Mouse (Mus musculus): ENCODE measurements around the gene Ptgs1. TPM values are rescaled to one million over a fixed set of nuclear protein-coding genes. Genes with fewer than 3 reads are reported as not detected.
"Not testable (repeated sequence)": the region's sequence is repeated elsewhere in the genome, so short reads cannot be mapped to it uniquely, and the experiment has no call there.

Ptgs1 gene
- polyA plus RNA-seq (2015; fragmentation: Nextera tagmentation; extraction: Ambion mirVana), result 76.1 and 83.5 TPM in 2 replicates

GRCm38 (mm10) chr2:36230366-36230765, at the start of gene Ptgs1:
Gene Ptgs1 (plus strand): TSS chr2:36230426.
- Histone ChIP-seq H3K36me3 (ENCODE audit: control insufficient read depth, insufficient read depth, low read length) (no peaks in the 10 kb centered on the region), H3K4me2 (ENCODE audit: low read depth, low read length) (peak within 1 kb of the TSS; percentile 86), H3K27me3 (ENCODE audit: control insufficient read depth, insufficient read depth, low read depth, low read length) (no peaks in the 10 kb centered on the region), H3K9me3 (ENCODE audit: control insufficient read depth, low read length) (no peaks in the 10 kb centered on the region), H3K27ac (ENCODE audit: low read length) (peak within 1 kb of the TSS; percentile 76), H3K9ac (ENCODE audit: low read length) (peak within 1 kb of the TSS; percentile 73), H3K4me3 (ENCODE audit: low read length) (peak within 1 kb of the TSS; percentile 65), H3K4me1 (replicated peaks; ENCODE audit: control insufficient read depth, insufficient read depth, low read length) (peaks cover 25% of the 10 kb centered on the region)
- WGBS, result 1% methylated on average over 18 of the region's 18 CpGs
- peak; percentile 83 for ATAC-seq (ENCODE audit: low read depth)

GRCm38 (mm10) chr2:36181587-36182368, 48.4 kb upstream of the Ptgs1 start:
- H3K4me3 ChIP-seq (ENCODE audit: low read length); H3K4me2 ChIP-seq (ENCODE audit: low read depth, low read length); ATAC-seq (ENCODE audit: low read depth); H3K9me3 ChIP-seq (ENCODE audit: control insufficient read depth, low read length); H3K27me3 ChIP-seq (ENCODE audit: control insufficient read depth, insufficient read depth, low read depth, low read length); H3K36me3 ChIP-seq (ENCODE audit: control insufficient read depth, insufficient read depth, low read length); H3K27ac ChIP-seq (ENCODE audit: low read length); H3K9ac ChIP-seq (ENCODE audit: low read length): not testable (repeated sequence)
- H3K4me1 ChIP-seq (replicated peaks; ENCODE audit: control insufficient read depth, insufficient read depth, low read length), result peaks cover 18% of the 10 kb centered on the region; the same call in 1 of the 2 replicates
- WGBS, result 86% methylated on average over 4 of the region's 4 CpGs

- Histone ChIP-seq H3K4me1 (replicated peaks; ENCODE audit: control insufficient read depth, insufficient read depth, low read length) (peaks cover 18% of the 10 kb centered on the region; the same call in 1 of the 2 replicates), H3K27ac (ENCODE audit: low read length) (peak overlapping the region; percentile 57), H3K36me3 (ENCODE audit: control insufficient read depth, insufficient read depth, low read length) (no peaks in the 10 kb centered on the region), H3K4me3 (ENCODE audit: low read length) (no peak overlapping the region), H3K4me2 (ENCODE audit: low read depth, low read length) (no peak overlapping the region), H3K9ac (ENCODE audit: low read length) (no peak overlapping the region), H3K9me3 (ENCODE audit: control insufficient read depth, low read length) (no peaks in the 10 kb centered on the region), H3K27me3 (ENCODE audit: control insufficient read depth, insufficient read depth, low read depth, low read length) (no peaks in the 10 kb centered on the region)
- ATAC-seq (ENCODE audit: low read depth), result peak; percentile 46; the same call in 1 of the 2 replicates
- WGBS, result 45% methylated on average over 2 of the region's 2 CpGs
Observed at GRCm38 (mm10) chr2:36183278-36183677, 46.9 kb upstream of the Ptgs1 start.

GRCm38 (mm10) chr2:36184192-36184591, 46.0 kb upstream of the Ptgs1 start:
- Histone ChIP-seq H3K4me2 (ENCODE audit: low read depth, low read length) (no peak overlapping the region), H3K36me3 (ENCODE audit: control insufficient read depth, insufficient read depth, low read length) (no peaks in the 10 kb centered on the region), H3K4me1 (replicated peaks; ENCODE audit: control insufficient read depth, insufficient read depth, low read length) (peaks cover 18% of the 10 kb centered on the region; the same call in 1 of the 2 replicates), H3K9ac (ENCODE audit: low read length) (no peak overlapping the region), H3K27ac (ENCODE audit: low read length) (peak overlapping the region; percentile 86; the same call in 1 of the 2 replicates), H3K27me3 (ENCODE audit: control insufficient read depth, insufficient read depth, low read depth, low read length) (no peaks in the 10 kb centered on the region), H3K9me3 (ENCODE audit: control insufficient read depth, low read length) (no peaks in the 10 kb centered on the region), H3K4me3 (ENCODE audit: low read length) (no peak overlapping the region)
- no peak for ATAC-seq (ENCODE audit: low read depth)
- 79% methylated on average over 2 of the region's 2 CpGs for WGBS

- Histone ChIP-seq H3K9ac (ENCODE audit: low read length) (no peak overlapping the region), H3K4me1 (replicated peaks; ENCODE audit: control insufficient read depth, insufficient read depth, low read length) (peaks cover 18% of the 10 kb centered on the region; the same call in 1 of the 2 replicates), H3K27ac (ENCODE audit: low read length) (peak overlapping the region; percentile 86), H3K27me3 (ENCODE audit: control insufficient read depth, insufficient read depth, low read depth, low read length) (no peaks in the 10 kb centered on the region), H3K9me3 (ENCODE audit: control insufficient read depth, low read length) (no peaks in the 10 kb centered on the region), H3K36me3 (ENCODE audit: control insufficient read depth, insufficient read depth, low read length) (no peaks in the 10 kb centered on the region), H3K4me3 (ENCODE audit: low read length) (no peak overlapping the region), H3K4me2 (ENCODE audit: low read depth, low read length) (no peak overlapping the region)
- 52% methylated on average over 6 of the region's 6 CpGs for WGBS
- peak; percentile 92 for ATAC-seq (ENCODE audit: low read depth)
Observed at GRCm38 (mm10) chr2:36184876-36185275, 45.4 kb upstream of the Ptgs1 start.

- not testable (repeated sequence) for ATAC-seq (ENCODE audit: low read depth); H3K36me3 ChIP-seq (ENCODE audit: control insufficient read depth, insufficient read depth, low read length); H3K4me2 ChIP-seq (ENCODE audit: low read depth, low read length); H3K27me3 ChIP-seq (ENCODE audit: control insufficient read depth, insufficient read depth, low read depth, low read length); H3K9ac ChIP-seq (ENCODE audit: low read length); H3K27ac ChIP-seq (ENCODE audit: low read length); H3K4me3 ChIP-seq (ENCODE audit: low read length); H3K9me3 ChIP-seq (ENCODE audit: control insufficient read depth, low read length)
- peaks cover 19% of the 10 kb centered on the region for H3K4me1 ChIP-seq (replicated peaks; ENCODE audit: control insufficient read depth, insufficient read depth, low read length)
- WGBS, result 76% methylated on average over 6 of the region's 6 CpGs
Observed at GRCm38 (mm10) chr2:36189200-36189599, 41.0 kb upstream of the Ptgs1 start.

GRCm38 (mm10) chr2:36191098-36191941, 38.9 kb upstream of the Ptgs1 start:
- 0 out of 2 replicates have a peak overlapping the region, but pooled peaks have one; percentile 34 for H3K9ac ChIP-seq (ENCODE audit: low read length)
- H3K27ac ChIP-seq (ENCODE audit: low read length), result peak overlapping the region; percentile 67
- no peaks in the 10 kb centered on the region for H3K36me3 ChIP-seq (ENCODE audit: control insufficient read depth, insufficient read depth, low read length)
- ATAC-seq (ENCODE audit: low read depth), result peak; percentile 83
- H3K27me3 ChIP-seq (ENCODE audit: control insufficient read depth, insufficient read depth, low read depth, low read length), result no peaks in the 10 kb centered on the region
- no peak overlapping the region for H3K4me3 ChIP-seq (ENCODE audit: low read length)
- 28% methylated on average over 12 of the region's 12 CpGs for WGBS
- peaks cover 12% of the 10 kb centered on the region for H3K4me1 ChIP-seq (replicated peaks; ENCODE audit: control insufficient read depth, insufficient read depth, low read length)
- no peak overlapping the region for H3K4me2 ChIP-seq (ENCODE audit: low read depth, low read length)
- no peaks in the 10 kb centered on the region for H3K9me3 ChIP-seq (ENCODE audit: control insufficient read depth, low read length)

GRCm38 (mm10) chr2:36197021-36197420, 33.2 kb upstream of the Ptgs1 start:
- 72% methylated on average over 3 of the region's 3 CpGs for WGBS
- H3K4me1 ChIP-seq (replicated peaks; ENCODE audit: control insufficient read depth, insufficient read depth, low read length), result peaks cover 19% of the 10 kb centered on the region
- H3K9ac ChIP-seq (ENCODE audit: low read length), result no peak overlapping the region
- no peak for ATAC-seq (ENCODE audit: low read depth)
- no peak overlapping the region for H3K4me2 ChIP-seq (ENCODE audit: low read depth, low read length)
- no peaks in the 10 kb centered on the region for H3K9me3 ChIP-seq (ENCODE audit: control insufficient read depth, low read length)
- no peak overlapping the region for H3K4me3 ChIP-seq (ENCODE audit: low read length)
- no peaks in the 10 kb centered on the region for H3K36me3 ChIP-seq (ENCODE audit: control insufficient read depth, insufficient read depth, low read length)
- H3K27ac ChIP-seq (ENCODE audit: low read length), result no peak overlapping the region
- peaks cover 5% of the 10 kb centered on the region for H3K27me3 ChIP-seq (ENCODE audit: control insufficient read depth, insufficient read depth, low read depth, low read length)
